Mouse (Mus musculus): ENCODE measurements at regions not wholly inside any gene's neighbourhood (a gene's known extent, or its start where the extent isn't known, plus 50 kb on each side); places are given as distances from the start of the nearest gene placed in this dataset.
"Not testable (repeated sequence)": the region's sequence is repeated elsewhere in the genome, so short reads cannot be mapped to it uniquely, and the experiment has no call there.

DNA sequence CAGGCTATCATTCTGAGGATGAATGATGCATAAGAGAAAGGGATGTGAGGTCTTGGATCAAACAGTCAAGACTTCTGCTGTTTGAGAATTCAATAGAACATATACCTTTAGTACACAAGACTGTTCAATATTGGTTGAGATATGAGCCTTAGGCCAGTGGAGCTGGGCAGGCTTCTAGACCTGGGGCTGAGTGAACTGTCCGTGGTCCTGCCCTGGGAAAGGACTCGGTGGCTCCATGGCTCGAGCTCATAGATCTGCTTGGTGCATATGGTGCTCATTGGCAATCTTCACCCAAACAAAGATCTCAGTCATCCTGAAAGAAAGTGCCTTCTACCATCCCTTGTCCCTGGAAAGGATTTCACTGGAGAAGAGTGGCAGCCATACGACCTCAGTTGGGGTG is 233.7 kb downstream of the Glrx3 start:
- H3K4me3 ChIP-seq (ENCODE audit: low read depth, low read length) = no peak overlapping the region
- H3K4me2 ChIP-seq (ENCODE audit: low read depth) = no peak overlapping the region
- H3K27ac ChIP-seq (ENCODE audit: low read depth, low read length) = no peak overlapping the region
- no peaks in the 10 kb centered on the region for H3K36me3 ChIP-seq (ENCODE audit: control insufficient read depth, insufficient read depth, low read length)
- 76% methylated on average over 4 of the region's 4 CpGs for WGBS
- H3K9me3 ChIP-seq (ENCODE audit: control insufficient read depth, low read length) = no peaks in the 10 kb centered on the region
- H3K27me3 ChIP-seq (ENCODE audit: control insufficient read depth, insufficient read depth, low read length) = no peaks in the 10 kb centered on the region
- no peak overlapping the region for H3K9ac ChIP-seq (ENCODE audit: low read length)
- DNase-seq (ENCODE audit: low spot score) (peak; percentile 35), ATAC-seq (ENCODE audit: insufficient read depth, low FRiP score, low TSS enrichment) (no peak)
- H3K4me1 ChIP-seq (ENCODE audit: control insufficient read depth, insufficient read depth, low read length) = no peaks in the 10 kb centered on the region

GRCm38 (mm10) chr7:137674596-137674995 is 237.2 kb downstream of the Glrx3 start:
- Histone ChIP-seq H3K4me1 (ENCODE audit: control insufficient read depth, insufficient read depth, low read length) (no peaks in the 10 kb centered on the region), H3K4me3 (ENCODE audit: low read depth, low read length) (no peak overlapping the region), H3K4me2 (ENCODE audit: low read depth) (no peak overlapping the region), H3K9ac (ENCODE audit: low read length) (no peak overlapping the region), H3K27me3 (ENCODE audit: control insufficient read depth, insufficient read depth, low read length) (no peaks in the 10 kb centered on the region), H3K27ac (ENCODE audit: low read depth, low read length) (no peak overlapping the region), H3K36me3 (ENCODE audit: control insufficient read depth, insufficient read depth, low read length) (no peaks in the 10 kb centered on the region), H3K9me3 (ENCODE audit: control insufficient read depth, low read length) (no peaks in the 10 kb centered on the region)
- ATAC-seq (ENCODE audit: insufficient read depth, low FRiP score, low TSS enrichment) (no peak), DNase-seq (ENCODE audit: low spot score) (no peak)
- 86% methylated on average over 1 of the region's 1 CpGs for WGBS

GRCm38 (mm10) chr7:137675381-137675780 is 238.0 kb downstream of the Glrx3 start:
- Histone ChIP-seq H3K9ac (ENCODE audit: low read length) (no peak overlapping the region), H3K27ac (ENCODE audit: low read depth, low read length) (no peak overlapping the region), H3K4me1 (ENCODE audit: control insufficient read depth, insufficient read depth, low read length) (no peaks in the 10 kb centered on the region), H3K27me3 (ENCODE audit: control insufficient read depth, insufficient read depth, low read length) (no peaks in the 10 kb centered on the region), H3K9me3 (ENCODE audit: control insufficient read depth, low read length) (no peaks in the 10 kb centered on the region), H3K4me3 (ENCODE audit: low read depth, low read length) (no peak overlapping the region), H3K4me2 (ENCODE audit: low read depth) (no peak overlapping the region), H3K36me3 (ENCODE audit: control insufficient read depth, insufficient read depth, low read length) (no peaks in the 10 kb centered on the region)
- 85% methylated on average over 5 of the region's 5 CpGs for WGBS
- no peak for ATAC-seq (ENCODE audit: insufficient read depth, low FRiP score, low TSS enrichment)
- no peak for DNase-seq (ENCODE audit: low spot score)

GRCm38 (mm10) chr7:137684826-137685225 is 247.4 kb downstream of the Glrx3 start:
- ATAC-seq (ENCODE audit: insufficient read depth, low FRiP score, low TSS enrichment) (no peak), DNase-seq (ENCODE audit: low spot score) (no peak)
- Histone ChIP-seq H3K4me1 (ENCODE audit: control insufficient read depth, insufficient read depth, low read length) (peaks cover 2% of the 10 kb centered on the region; the same call in 1 of the 2 replicates), H3K9ac (ENCODE audit: low read length) (no peak overlapping the region), H3K4me2 (ENCODE audit: low read depth) (no peak overlapping the region), H3K27me3 (ENCODE audit: control insufficient read depth, insufficient read depth, low read length) (no peaks in the 10 kb centered on the region), H3K9me3 (ENCODE audit: control insufficient read depth, low read length) (no peaks in the 10 kb centered on the region), H3K4me3 (ENCODE audit: low read depth, low read length) (no peak overlapping the region), H3K36me3 (ENCODE audit: control insufficient read depth, insufficient read depth, low read length) (no peaks in the 10 kb centered on the region), H3K27ac (ENCODE audit: low read depth, low read length) (no peak overlapping the region)
- WGBS = 52% methylated on average over 6 of the region's 6 CpGs

- peaks cover 2% of the 10 kb centered on the region; the same call in 1 of the 2 replicates for H3K4me1 ChIP-seq (ENCODE audit: control insufficient read depth, insufficient read depth, low read length)
- no peak overlapping the region for H3K9ac ChIP-seq (ENCODE audit: low read length)
- WGBS = 24% methylated on average over 6 of the region's 6 CpGs
- H3K36me3 ChIP-seq (ENCODE audit: control insufficient read depth, insufficient read depth, low read length) = no peaks in the 10 kb centered on the region
- H3K4me2 ChIP-seq (ENCODE audit: low read depth) = no peak overlapping the region
- peak; percentile 48; the same call in 1 of the 2 replicates for ATAC-seq (ENCODE audit: insufficient read depth, low FRiP score, low TSS enrichment)
- no peaks in the 10 kb centered on the region for H3K9me3 ChIP-seq (ENCODE audit: control insufficient read depth, low read length)
- H3K4me3 ChIP-seq (ENCODE audit: low read depth, low read length) = no peak overlapping the region
- no peak for DNase-seq (ENCODE audit: low spot score)
- no peaks in the 10 kb centered on the region for H3K27me3 ChIP-seq (ENCODE audit: control insufficient read depth, insufficient read depth, low read length)
- H3K27ac ChIP-seq (ENCODE audit: low read depth, low read length) = 0 out of 2 replicates have a peak overlapping the region, but pooled peaks have one; percentile 15
Observed at GRCm38 (mm10) chr7:137685320-137685719, 247.9 kb downstream of the Glrx3 start.

DNA sequence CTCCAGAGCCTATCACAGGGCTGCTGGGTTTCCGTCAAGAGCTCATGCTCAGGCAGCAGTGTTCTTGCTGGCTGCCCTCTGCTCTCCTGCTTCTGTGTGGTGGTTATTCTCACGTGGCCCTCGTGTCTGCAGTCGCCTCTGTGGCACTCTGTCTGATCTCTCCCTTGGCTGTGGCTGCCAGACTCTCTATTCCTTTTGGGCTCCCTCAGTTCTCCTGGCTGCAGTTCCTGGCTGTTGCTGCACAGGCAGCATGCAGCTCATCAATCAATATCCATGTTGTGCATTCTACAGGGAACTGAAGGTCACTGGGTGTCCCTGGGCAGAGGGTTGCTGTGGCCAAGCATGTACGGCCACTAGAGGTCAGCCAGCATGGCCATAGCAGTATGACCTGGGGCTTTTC is 259.4 kb downstream of the Glrx3 start:
- ATAC-seq (ENCODE audit: insufficient read depth, low FRiP score, low TSS enrichment) (no peak), DNase-seq (ENCODE audit: low spot score) (no peak)
- H3K27ac ChIP-seq (ENCODE audit: low read depth, low read length) = no peak overlapping the region
- H3K36me3 ChIP-seq (ENCODE audit: control insufficient read depth, insufficient read depth, low read length) = no peaks in the 10 kb centered on the region
- H3K4me2 ChIP-seq (ENCODE audit: low read depth) = no peak overlapping the region
- no peaks in the 10 kb centered on the region for H3K4me1 ChIP-seq (ENCODE audit: control insufficient read depth, insufficient read depth, low read length)
- no peak overlapping the region for H3K4me3 ChIP-seq (ENCODE audit: low read depth, low read length)
- no peaks in the 10 kb centered on the region for H3K27me3 ChIP-seq (ENCODE audit: control insufficient read depth, insufficient read depth, low read length)
- WGBS = 82% methylated on average over 5 of the region's 5 CpGs
- no peaks in the 10 kb centered on the region for H3K9me3 ChIP-seq (ENCODE audit: control insufficient read depth, low read length)
- no peak overlapping the region for H3K9ac ChIP-seq (ENCODE audit: low read length)

GRCm38 (mm10) chr7:137698501-137698900 is 261.1 kb downstream of the Glrx3 start:
- not testable (repeated sequence) for H3K36me3 ChIP-seq (ENCODE audit: control insufficient read depth, insufficient read depth, low read length); ATAC-seq (ENCODE audit: insufficient read depth, low FRiP score, low TSS enrichment); DNase-seq (ENCODE audit: low spot score); H3K9me3 ChIP-seq (ENCODE audit: control insufficient read depth, low read length); H3K27me3 ChIP-seq (ENCODE audit: control insufficient read depth, insufficient read depth, low read length); H3K4me1 ChIP-seq (ENCODE audit: control insufficient read depth, insufficient read depth, low read length); H3K4me2 ChIP-seq (ENCODE audit: low read depth); H3K27ac ChIP-seq (ENCODE audit: low read depth, low read length); H3K9ac ChIP-seq (ENCODE audit: low read length); H3K4me3 ChIP-seq (ENCODE audit: low read depth, low read length)
- 96% methylated on average over 6 of the region's 6 CpGs for WGBS

DNA sequence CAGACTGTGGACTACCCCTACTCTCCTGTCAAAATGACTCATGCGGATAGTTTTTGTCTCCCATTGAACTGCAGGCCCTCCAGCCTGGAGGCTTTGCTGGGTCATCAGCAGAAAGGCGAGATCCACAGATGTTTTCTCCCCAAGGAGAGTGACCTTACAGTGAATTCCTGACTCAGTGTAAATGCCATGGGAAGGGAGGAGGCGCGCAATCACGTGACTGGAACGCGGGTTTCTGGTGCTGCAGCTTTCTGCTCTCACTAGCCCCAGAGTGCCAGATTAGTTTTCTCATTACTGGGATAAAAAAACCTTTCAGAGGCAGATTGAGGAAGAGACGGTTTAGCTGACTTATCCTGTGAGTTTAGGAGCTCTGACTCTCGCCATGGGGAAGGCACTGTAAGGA is 275.4 kb downstream of the Glrx3 start:
- Histone ChIP-seq H3K9me3 (ENCODE audit: control insufficient read depth, low read length) (no peaks in the 10 kb centered on the region), H3K36me3 (ENCODE audit: control insufficient read depth, insufficient read depth, low read length) (no peaks in the 10 kb centered on the region), H3K27ac (ENCODE audit: low read depth, low read length) (no peak overlapping the region), H3K27me3 (ENCODE audit: control insufficient read depth, insufficient read depth, low read length) (no peaks in the 10 kb centered on the region), H3K4me3 (ENCODE audit: low read depth, low read length) (no peak overlapping the region), H3K9ac (ENCODE audit: low read length) (no peak overlapping the region), H3K4me1 (ENCODE audit: control insufficient read depth, insufficient read depth, low read length) (no peaks in the 10 kb centered on the region; the same call in 1 of the 2 replicates), H3K4me2 (ENCODE audit: low read depth) (no peak overlapping the region)
- WGBS = 62% methylated on average over 9 of the region's 9 CpGs
- no peak for ATAC-seq (ENCODE audit: insufficient read depth, low FRiP score, low TSS enrichment)
- DNase-seq (ENCODE audit: low spot score) = no peak

DNA sequence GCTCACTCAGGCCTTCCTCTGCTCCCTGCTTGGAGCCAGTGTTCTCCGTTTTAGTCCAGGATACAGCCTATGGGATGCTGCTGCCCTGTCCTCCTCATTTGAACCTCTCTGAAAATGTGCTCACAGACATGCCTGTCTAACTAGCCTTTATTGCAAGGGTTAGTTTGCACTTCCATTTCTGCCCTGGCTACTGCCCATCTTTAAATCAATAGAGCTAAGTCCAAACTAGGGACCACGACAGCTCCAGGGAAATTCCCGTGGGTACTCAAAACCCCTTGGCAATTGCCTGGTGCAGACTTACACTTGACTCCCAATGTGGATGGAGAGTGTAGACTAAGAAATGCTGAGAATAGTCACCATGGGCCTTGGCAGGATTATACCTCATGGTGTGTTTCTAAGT is 276.4 kb downstream of the Glrx3 start:
- Histone ChIP-seq H3K9ac (ENCODE audit: low read length) (no peak overlapping the region), H3K27ac (ENCODE audit: low read depth, low read length) (no peak overlapping the region), H3K4me3 (ENCODE audit: low read depth, low read length) (no peak overlapping the region), H3K27me3 (ENCODE audit: control insufficient read depth, insufficient read depth, low read length) (no peaks in the 10 kb centered on the region), H3K4me1 (ENCODE audit: control insufficient read depth, insufficient read depth, low read length) (no peaks in the 10 kb centered on the region; the same call in 1 of the 2 replicates), H3K9me3 (ENCODE audit: control insufficient read depth, low read length) (no peaks in the 10 kb centered on the region), H3K36me3 (ENCODE audit: control insufficient read depth, insufficient read depth, low read length) (no peaks in the 10 kb centered on the region), H3K4me2 (ENCODE audit: low read depth) (no peak overlapping the region)
- 82% methylated on average over 3 of the region's 3 CpGs for WGBS
- DNase-seq (ENCODE audit: low spot score) (no peak), ATAC-seq (ENCODE audit: insufficient read depth, low FRiP score, low TSS enrichment) (no peak)
